Mouse (Mus musculus) C3H10T1/2 (cell line): ENCODE measurements around the gene Cdc27. TPM values are rescaled to one million over a fixed set of nuclear protein-coding genes. Genes with fewer than 3 reads are reported as not detected.

Experiments
- polyA plus RNA-seq, 2 experiments: library from polyadenylated mRNA; unstranded; fragments of >200 nt; fragmentation: generic; extraction: Trizol; gene quantifications; one replicate each; pipeline ENCODE4 v1.2.1; 2012; ENCODE audit warnings: missing spikeins in 2 of 2

Gene Cdc27
- polyA plus RNA-seq, result 1 to 10 TPM in 1 of 2 experiments, under 1 TPM in 1; 0.73 to 5.9 TPM

DNA sequence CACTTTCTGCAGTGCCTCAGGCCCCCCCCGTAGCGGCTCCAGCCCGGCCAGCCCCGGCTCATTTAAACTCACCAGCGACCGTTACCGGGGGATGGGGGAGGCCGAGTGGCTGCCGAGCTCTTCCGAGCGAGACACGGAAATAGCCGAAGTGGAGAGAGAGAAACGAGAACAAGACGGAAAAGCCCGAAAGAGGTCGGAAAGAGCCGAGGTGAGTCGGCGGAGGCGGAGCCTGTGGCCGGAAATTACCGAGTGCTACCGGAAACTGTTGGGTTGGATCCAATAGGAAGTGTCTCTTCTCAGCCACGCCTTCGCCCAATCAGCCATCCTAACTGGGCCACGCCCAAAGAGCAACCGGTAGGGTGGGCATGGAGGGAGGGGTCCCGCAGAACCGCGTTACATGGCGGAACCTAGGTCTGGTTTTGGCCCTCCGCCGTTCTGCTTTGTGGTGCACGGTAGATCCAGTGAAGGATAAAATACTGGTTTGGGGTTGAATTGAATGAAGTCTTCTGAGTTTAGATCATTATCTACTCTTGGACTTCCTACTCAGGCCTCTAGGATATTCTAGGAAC, at the start of gene Cdc27, which contains the start of gene Myl4:
Gene Cdc27 (minus strand): TSS at position 215 of the 569 bp plus-strand sequence.
Gene Myl4 (plus strand): TSS at position 258 of the 569 bp plus-strand sequence.

DNA sequence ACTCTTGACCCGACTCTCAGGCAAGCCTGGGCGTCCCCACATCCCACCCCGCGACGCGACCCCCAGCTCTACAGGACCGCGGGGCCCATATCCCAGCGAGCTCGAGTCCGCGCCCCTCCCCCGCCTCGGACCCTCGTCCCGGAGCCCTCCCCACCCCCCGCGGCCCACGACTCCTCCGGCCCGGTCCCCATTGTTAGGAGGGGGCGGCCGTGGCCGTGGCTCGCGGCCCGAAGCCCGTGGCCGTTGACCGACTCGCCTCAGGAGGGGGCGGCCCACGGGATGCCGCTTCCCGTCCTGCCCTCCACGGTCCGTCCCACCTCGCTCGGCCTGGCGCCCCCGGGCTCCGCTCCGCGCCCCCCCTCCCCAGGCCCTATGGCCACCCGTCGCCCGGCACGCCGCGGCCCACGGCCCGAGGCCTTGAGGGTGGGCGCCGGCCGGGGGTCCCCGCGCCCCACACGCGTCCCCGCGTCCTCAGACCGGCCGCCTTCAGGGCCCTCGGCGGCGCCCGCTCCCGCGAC, 81.6 kb downstream of the Cdc27 start, which contains the start of gene Kansl1:
Gene Kansl1 (minus strand): TSS at position 111 of the 518 bp plus-strand sequence.

Other genes with a start within 250 kb of the Cdc27 start
- 10 to 100 TPM in 1 of 2 experiments, 1 to 10 TPM in 1; 1.5 to 29.0 TPM for gene Kansl1, start 81.8 kb downstream of the Cdc27 start, polyA plus RNA-seq
- gene Myl4, start within 50 bp of the Cdc27 start, polyA plus RNA-seq, result 10 to 100 TPM in 1 of 2 experiments, 1 to 10 TPM in 1; 7.4 to 12.1 TPM
- 1 to 10 TPM in 1 of 2 experiments, under 1 TPM in 1; 0.22 to 6.0 TPM for gene Itgb3, start 57.4 kb upstream of the Cdc27 start, polyA plus RNA-seq
- gene Gm11639, start 135.1 kb upstream of the Cdc27 start, polyA plus RNA-seq, result under 1 TPM in 1 of 2 experiments, not detected in 1; under 0.01 TPM